Mouse (Mus musculus) lung, postnatal 14 days (tissue): ENCODE measurements around the gene Fbxo11.
"Not testable (repeated sequence)": the region's sequence is repeated elsewhere in the genome, so short reads cannot be mapped to it uniquely, and the experiment has no call there.

Experiments used
- DNase-seq: peaks from one replicate; pipeline ENCODE4 v3.0.0; 2021

Fbxo11 gene

GRCm38 (mm10) chr17:88004892-88005291 lies 60.2 kb downstream of the Fbxo11 start:
- DNase-seq, result no peak

GRCm38 (mm10) chr17:87997808-87998207 lies 67.3 kb downstream of the Fbxo11 start:
- DNase-seq, result no peak

- DNase-seq, result no peak
Observed at GRCm38 (mm10) chr17:87993338-87993737, 71.8 kb downstream of the Fbxo11 start.

GRCm38 (mm10) chr17:87992154-87992553 lies 72.9 kb downstream of the Fbxo11 start:
- no peak for DNase-seq

- no peak for DNase-seq
Observed at GRCm38 (mm10) chr17:87987507-87987906, 77.6 kb downstream of the Fbxo11 start.

- DNase-seq, result no peak
Observed at GRCm38 (mm10) chr17:87985916-87986315, 79.2 kb downstream of the Fbxo11 start.

GRCm38 (mm10) chr17:87984440-87985214 lies 80.5 kb downstream of the Fbxo11 start:
- no peak for DNase-seq

- DNase-seq, result no peak
Observed at GRCm38 (mm10) chr17:87983313-87983712, 81.8 kb downstream of the Fbxo11 start.

- DNase-seq, result no peak
Observed at GRCm38 (mm10) chr17:87982112-87982511, 83.0 kb downstream of the Fbxo11 start.

- not testable (repeated sequence) for DNase-seq
Observed at GRCm38 (mm10) chr17:87979696-87980095, 85.4 kb downstream of the Fbxo11 start.

GRCm38 (mm10) chr17:87976927-87977326 lies 88.2 kb downstream of the Fbxo11 start:
- not testable (repeated sequence) for DNase-seq

- DNase-seq, result no peak
Observed at GRCm38 (mm10) chr17:87976154-87976806, 88.8 kb downstream of the Fbxo11 start.

- peak; percentile 59 for DNase-seq
Observed at GRCm38 (mm10) chr17:87975229-87975853, 89.8 kb downstream of the Fbxo11 start.

- DNase-seq, result peak; percentile 83
Observed at GRCm38 (mm10) chr17:87974629-87975228, 90.4 kb downstream of the Fbxo11 start, which contains the start of gene Msh6. Msh6 (plus strand) TSS chr17:87975062.

GRCm38 (mm10) chr17:87973261-87974167 lies 91.6 kb downstream of the Fbxo11 start:
- DNase-seq, result no peak

- DNase-seq, result no peak
Observed at GRCm38 (mm10) chr17:87972856-87973255, 92.2 kb downstream of the Fbxo11 start.

- DNase-seq, result not testable (repeated sequence)
Observed at GRCm38 (mm10) chr17:87971696-87972591, 93.1 kb downstream of the Fbxo11 start.

GRCm38 (mm10) chr17:87968483-87968926 lies 96.6 kb downstream of the Fbxo11 start:
- not testable (repeated sequence) for DNase-seq

GRCm38 (mm10) chr17:87963081-87964075 lies 101.7 kb downstream of the Fbxo11 start:
- DNase-seq, result no peak

GRCm38 (mm10) chr17:87959931-87960330 lies 105.2 kb downstream of the Fbxo11 start:
- DNase-seq, result not testable (repeated sequence)
